Mouse (Mus musculus): ENCODE measurements around the gene Zic1. TPM values are rescaled to one million over a fixed set of nuclear protein-coding genes. Genes with fewer than 3 reads are reported as not detected.

Zic1 gene
- polyA plus RNA-seq, 1 experiment from 2014 or later = 25.1 TPM

GRCm38 (mm10) chr9:91380458-91380914 lies 14.9 kb upstream of the Zic1 start:
- H3K4me3 ChIP-seq (replicated peaks; ENCODE audit: low read length) = peak overlapping the region; percentile 41
- H3K36me3 ChIP-seq (replicated peaks; ENCODE audit: control insufficient read depth, insufficient read depth) = no peaks in the 10 kb centered on the region
- H3K27me3 ChIP-seq (ENCODE audit: control insufficient read depth, insufficient read depth, low read length) = peaks cover 85% of the 10 kb centered on the region
- no peak for DNase-seq (ENCODE audit: low spot score)
- H3K9ac ChIP-seq = peak overlapping the region; percentile 72
- no peaks in the 10 kb centered on the region for H3K9me3 ChIP-seq (ENCODE audit: control insufficient read depth, low read length)
- H3K4me2 ChIP-seq (replicated peaks) = peak overlapping the region; percentile 76
- no peak for ATAC-seq (ENCODE audit: low FRiP score)
- WGBS = under 1% methylated on average over 9 of the region's 9 CpGs
- peak overlapping the region; percentile 93 for H3K27ac ChIP-seq
- H3K4me1 ChIP-seq (replicated peaks; ENCODE audit: control insufficient read depth, insufficient read depth, low read length) = peaks cover 6% of the 10 kb centered on the region; the same call in 1 of the 2 replicates

GRCm38 (mm10) chr9:91379781-91380457 lies 14.3 kb upstream of the Zic1 start:
- no peak for DNase-seq (ENCODE audit: low spot score)
- peak overlapping the region; percentile 72 for H3K9ac ChIP-seq
- 1% methylated on average over 10 of the region's 10 CpGs for WGBS
- no peak for ATAC-seq (ENCODE audit: low FRiP score)
- H3K36me3 ChIP-seq (replicated peaks; ENCODE audit: control insufficient read depth, insufficient read depth) = no peaks in the 10 kb centered on the region
- H3K4me1 ChIP-seq (replicated peaks; ENCODE audit: control insufficient read depth, insufficient read depth, low read length) = peaks cover 6% of the 10 kb centered on the region; the same call in 1 of the 2 replicates
- no peaks in the 10 kb centered on the region for H3K9me3 ChIP-seq (ENCODE audit: control insufficient read depth, low read length)
- peak overlapping the region; percentile 76 for H3K4me2 ChIP-seq (replicated peaks)
- H3K27me3 ChIP-seq (ENCODE audit: control insufficient read depth, insufficient read depth, low read length) = peaks cover 85% of the 10 kb centered on the region
- peak overlapping the region; percentile 41 for H3K4me3 ChIP-seq (replicated peaks; ENCODE audit: low read length)
- H3K27ac ChIP-seq = peak overlapping the region; percentile 93

GRCm38 (mm10) chr9:91379300-91379635 lies 13.7 kb upstream of the Zic1 start:
- Histone ChIP-seq H3K9ac (peak overlapping the region; percentile 72), H3K27ac (peak overlapping the region; percentile 93), H3K27me3 (ENCODE audit: control insufficient read depth, insufficient read depth, low read length) (peaks cover 85% of the 10 kb centered on the region), H3K9me3 (ENCODE audit: control insufficient read depth, low read length) (no peaks in the 10 kb centered on the region), H3K36me3 (replicated peaks; ENCODE audit: control insufficient read depth, insufficient read depth) (no peaks in the 10 kb centered on the region), H3K4me3 (replicated peaks; ENCODE audit: low read length) (peak overlapping the region; percentile 41), H3K4me2 (replicated peaks) (peak overlapping the region; percentile 76), H3K4me1 (replicated peaks; ENCODE audit: control insufficient read depth, insufficient read depth, low read length) (peaks cover 6% of the 10 kb centered on the region; the same call in 1 of the 2 replicates)
- DNase-seq (ENCODE audit: low spot score) (no peak), ATAC-seq (ENCODE audit: low FRiP score) (no peak)
- WGBS = 4% methylated on average over 8 of the region's 8 CpGs

GRCm38 (mm10) chr9:91378411-91379299 lies 13.0 kb upstream of the Zic1 start:
- DNase-seq (ENCODE audit: low spot score) (no peak), ATAC-seq (ENCODE audit: low FRiP score) (0 out of 2 replicates have a peak, but pooled peaks have one; percentile 5)
- Histone ChIP-seq H3K4me2 (replicated peaks) (peak overlapping the region; percentile 76), H3K4me1 (replicated peaks; ENCODE audit: control insufficient read depth, insufficient read depth, low read length) (peaks cover 6% of the 10 kb centered on the region; the same call in 1 of the 2 replicates), H3K27me3 (ENCODE audit: control insufficient read depth, insufficient read depth, low read length) (peaks cover 85% of the 10 kb centered on the region), H3K9me3 (ENCODE audit: control insufficient read depth, low read length) (no peaks in the 10 kb centered on the region), H3K9ac (peak overlapping the region; percentile 72), H3K27ac (peak overlapping the region; percentile 93), H3K4me3 (replicated peaks; ENCODE audit: low read length) (peak overlapping the region; percentile 41), H3K36me3 (replicated peaks; ENCODE audit: control insufficient read depth, insufficient read depth) (no peaks in the 10 kb centered on the region)
- 1% methylated on average over 48 of the region's 48 CpGs for WGBS

- Histone ChIP-seq H3K36me3 (replicated peaks; ENCODE audit: control insufficient read depth, insufficient read depth) (no peaks in the 10 kb centered on the region), H3K4me2 (replicated peaks) (peak overlapping the region; percentile 76), H3K9ac (peak overlapping the region; percentile 72), H3K27me3 (ENCODE audit: control insufficient read depth, insufficient read depth, low read length) (peaks cover 88% of the 10 kb centered on the region), H3K9me3 (ENCODE audit: control insufficient read depth, low read length) (no peaks in the 10 kb centered on the region), H3K4me1 (replicated peaks; ENCODE audit: control insufficient read depth, insufficient read depth, low read length) (peaks cover 6% of the 10 kb centered on the region; the same call in 1 of the 2 replicates), H3K27ac (peak overlapping the region; percentile 93), H3K4me3 (replicated peaks; ENCODE audit: low read length) (peak overlapping the region; percentile 41)
- WGBS = under 1% methylated on average over 14 of the region's 16 CpGs
- ATAC-seq (ENCODE audit: low FRiP score) = peak; percentile 61
- DNase-seq (ENCODE audit: low spot score) = no peak
These were observed 12.2 kb upstream of the Zic1 start for GRCm38 (mm10) chr9:91377873-91378150.

- DNase-seq (ENCODE audit: low spot score) = no peak
- 5% methylated on average over 14 of the region's 14 CpGs for WGBS
- peaks cover 93% of the 10 kb centered on the region for H3K27me3 ChIP-seq (ENCODE audit: control insufficient read depth, insufficient read depth, low read length)
These were observed 11.6 kb upstream of the Zic1 start for GRCm38 (mm10) chr9:91377036-91377872.

GRCm38 (mm10) chr9:91374665-91375064 lies 9.1 kb upstream of the Zic1 start:
- DNase-seq (ENCODE audit: low spot score) (no peak), ATAC-seq (ENCODE audit: low FRiP score) (no peak)
- peak overlapping the region; percentile 8; the same call in 1 of the 2 replicates for H3K9ac ChIP-seq
- no peaks in the 10 kb centered on the region for H3K36me3 ChIP-seq (replicated peaks; ENCODE audit: control insufficient read depth, insufficient read depth)
- peak overlapping the region; percentile 12; the same call in 1 of the 2 replicates for H3K27ac ChIP-seq
- H3K4me1 ChIP-seq (replicated peaks; ENCODE audit: control insufficient read depth, insufficient read depth, low read length) = peaks cover 6% of the 10 kb centered on the region; the same call in 1 of the 2 replicates
- WGBS = 10% methylated on average over 4 of the region's 4 CpGs
- H3K9me3 ChIP-seq (ENCODE audit: control insufficient read depth, low read length) = no peaks in the 10 kb centered on the region
- peak overlapping the region; percentile 40 for H3K4me2 ChIP-seq (replicated peaks)
- no peak overlapping the region for H3K4me3 ChIP-seq (replicated peaks; ENCODE audit: low read length)
- H3K27me3 ChIP-seq (ENCODE audit: control insufficient read depth, insufficient read depth, low read length) = peaks cover 98% of the 10 kb centered on the region

More at GRCm38 (mm10) chr9:91377036-91377872, 11.6 kb upstream of the Zic1 start:
- peak overlapping the region; percentile 76 for H3K4me2 ChIP-seq (replicated peaks)
- peak; percentile 36 for ATAC-seq (ENCODE audit: low FRiP score)
- peak overlapping the region; percentile 41 for H3K4me3 ChIP-seq (replicated peaks; ENCODE audit: low read length)
- no peaks in the 10 kb centered on the region for H3K9me3 ChIP-seq (ENCODE audit: control insufficient read depth, low read length)
- H3K27ac ChIP-seq = peak overlapping the region; percentile 93
- no peaks in the 10 kb centered on the region for H3K36me3 ChIP-seq (replicated peaks; ENCODE audit: control insufficient read depth, insufficient read depth)
- H3K9ac ChIP-seq = peak overlapping the region; percentile 34
- H3K4me1 ChIP-seq (replicated peaks; ENCODE audit: control insufficient read depth, insufficient read depth, low read length) = peaks cover 6% of the 10 kb centered on the region; the same call in 1 of the 2 replicates

- Histone ChIP-seq H3K9me3 (ENCODE audit: control insufficient read depth, low read length) (no peaks in the 10 kb centered on the region), H3K27me3 (ENCODE audit: control insufficient read depth, insufficient read depth, low read length) (peaks cover 98% of the 10 kb centered on the region), H3K4me1 (replicated peaks; ENCODE audit: control insufficient read depth, insufficient read depth, low read length) (peaks cover 6% of the 10 kb centered on the region; the same call in 1 of the 2 replicates), H3K27ac (peak overlapping the region; percentile 69), H3K36me3 (replicated peaks; ENCODE audit: control insufficient read depth, insufficient read depth) (no peaks in the 10 kb centered on the region), H3K9ac (no peak overlapping the region), H3K4me2 (replicated peaks) (peak overlapping the region; percentile 28), H3K4me3 (replicated peaks; ENCODE audit: low read length) (no peak overlapping the region)
- DNase-seq (ENCODE audit: low spot score) (no peak), ATAC-seq (ENCODE audit: low FRiP score) (no peak)
- 29% methylated on average over 3 of the region's 3 CpGs for WGBS
These were observed 8.4 kb upstream of the Zic1 start for GRCm38 (mm10) chr9:91373811-91374575.

All from hindbrain, embryonic 14.5 days (tissue).